Mouse (Mus musculus): ENCODE measurements around the gene H13. TPM values are rescaled to one million over a fixed set of nuclear protein-coding genes. Genes with fewer than 3 reads are reported as not detected.
A peak's percentile ranks its signal among the peaks of the same experiment; 100 is the strongest.

H13 gene
- polyA plus RNA-seq, 1 experiment from 2014 or later = 90.7 TPM

- WGBS = 55% methylated on average over 8 of the region's 8 CpGs
- H3K36me3 ChIP-seq (replicated peaks) = no peaks in the 10 kb centered on the region
- peaks cover 56% of the 10 kb centered on the region for H3K4me1 ChIP-seq
- H3K4me3 ChIP-seq = no peak overlapping the region
- H3K9me3 ChIP-seq = no peaks in the 10 kb centered on the region
- DNase-seq (ENCODE audit: extremely low spot score, low spot score) = no peak
- H3K27ac ChIP-seq = peak overlapping the region; percentile 79
- H3K27me3 ChIP-seq (ENCODE audit: poor library complexity, severe bottlenecking) = peaks cover 24% of the 10 kb centered on the region
Observed at GRCm38 (mm10) chr2:152729013-152729635, 59.9 kb downstream of the H13 start.

GRCm38 (mm10) chr2:152729636-152730020 lies 60.4 kb downstream of the H13 start:
- H3K4me3 ChIP-seq = no peak overlapping the region
- WGBS = 45% methylated on average over 7 of the region's 7 CpGs

DNA sequence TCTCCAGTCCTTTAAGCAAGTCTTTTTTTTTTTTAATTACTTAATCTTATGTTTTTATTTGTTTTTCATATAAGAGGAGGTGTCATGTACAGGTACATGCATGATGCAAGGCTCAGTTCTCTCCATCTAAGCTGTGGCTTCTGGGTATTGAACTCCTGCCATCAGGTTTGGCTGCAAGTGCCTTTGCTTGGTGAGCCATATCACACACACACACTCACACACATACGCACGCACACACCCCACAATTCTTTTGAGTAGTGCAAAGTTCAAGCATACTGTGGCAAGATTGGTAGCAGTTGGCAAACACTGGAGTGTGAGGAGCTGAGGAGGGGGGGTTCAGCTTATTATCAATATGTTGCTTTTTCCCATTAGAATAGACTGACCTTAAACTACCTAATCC lies 63.9 kb downstream of the H13 start:
- Histone ChIP-seq H3K4me1 (peaks cover 66% of the 10 kb centered on the region), H3K27ac (no peak overlapping the region), H3K9me3 (no peaks in the 10 kb centered on the region), H3K36me3 (replicated peaks) (no peaks in the 10 kb centered on the region), H3K27me3 (ENCODE audit: poor library complexity, severe bottlenecking) (peaks cover 18% of the 10 kb centered on the region), H3K4me3 (no peak overlapping the region)
- 89% methylated on average over 2 of the region's 2 CpGs for WGBS
- no peak for DNase-seq (ENCODE audit: extremely low spot score, low spot score)

More at GRCm38 (mm10) chr2:152729636-152730020, 60.4 kb downstream of the H13 start:
- no peak for DNase-seq (ENCODE audit: extremely low spot score, low spot score)
- Histone ChIP-seq H3K4me1 (peaks cover 56% of the 10 kb centered on the region), H3K27me3 (ENCODE audit: poor library complexity, severe bottlenecking) (peaks cover 20% of the 10 kb centered on the region), H3K36me3 (replicated peaks) (no peaks in the 10 kb centered on the region), H3K9me3 (no peaks in the 10 kb centered on the region), H3K27ac (peak overlapping the region; percentile 79)

DNA sequence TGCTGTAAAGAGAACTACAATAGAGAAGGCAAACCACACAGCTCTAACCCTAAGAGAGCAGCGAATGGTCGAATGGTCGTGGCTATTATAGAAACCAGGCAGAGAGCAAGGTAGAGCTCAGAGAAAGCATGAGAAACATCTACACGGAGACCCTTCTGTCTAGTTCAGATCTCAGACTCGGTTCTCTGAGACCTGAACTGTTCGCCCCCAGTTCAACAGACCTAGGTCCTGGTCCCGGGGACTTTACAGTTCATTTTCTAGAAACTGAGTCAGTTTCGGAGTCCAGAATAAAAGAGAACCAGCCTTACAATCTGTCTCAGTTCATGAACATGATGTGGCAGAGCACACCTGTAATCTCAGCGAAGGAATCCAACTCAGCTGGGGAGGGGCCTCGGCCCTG lies 65.2 kb downstream of the H13 start:
- Histone ChIP-seq H3K9me3 (no peaks in the 10 kb centered on the region), H3K4me1 (peaks cover 66% of the 10 kb centered on the region), H3K36me3 (replicated peaks) (no peaks in the 10 kb centered on the region), H3K27ac (peak overlapping the region; percentile 92), H3K4me3 (peak overlapping the region; percentile 75), H3K27me3 (ENCODE audit: poor library complexity, severe bottlenecking) (peaks cover 31% of the 10 kb centered on the region)
- 13% methylated on average over 10 of the region's 10 CpGs for WGBS
- DNase-seq (ENCODE audit: extremely low spot score, low spot score) = no peak

DNA sequence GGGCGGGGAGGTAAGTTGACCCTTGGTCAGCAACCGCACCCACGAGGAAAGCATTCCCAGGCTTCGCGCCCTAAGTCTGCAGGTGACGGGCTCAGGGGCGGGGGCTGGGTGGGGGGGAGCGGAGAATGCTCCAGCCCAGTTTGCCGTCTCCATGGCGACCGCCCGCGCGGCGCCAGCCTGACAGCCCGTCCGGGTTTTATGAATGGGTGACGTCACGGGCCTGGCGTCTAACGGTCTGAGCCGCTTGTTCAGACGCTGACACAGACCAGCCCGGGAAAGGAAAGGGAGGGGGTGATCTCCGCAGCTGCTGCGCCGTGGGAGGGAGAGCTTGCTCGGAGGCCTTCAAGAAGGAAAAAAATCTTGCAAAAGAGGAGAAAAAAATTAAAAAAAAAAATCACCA lies 65.7 kb downstream of the H13 start:
- WGBS = 0% methylated on average over 28 of the region's 28 CpGs
- H3K4me3 ChIP-seq = peak overlapping the region; percentile 75
- no peaks in the 10 kb centered on the region for H3K9me3 ChIP-seq
- H3K27me3 ChIP-seq (ENCODE audit: poor library complexity, severe bottlenecking) = peaks cover 35% of the 10 kb centered on the region
- no peaks in the 10 kb centered on the region for H3K36me3 ChIP-seq (replicated peaks)
- DNase-seq (ENCODE audit: extremely low spot score, low spot score) = peak; percentile 97
- H3K27ac ChIP-seq = peak overlapping the region; percentile 92
- H3K4me1 ChIP-seq = peaks cover 66% of the 10 kb centered on the region

- DNase-seq (ENCODE audit: extremely low spot score, low spot score) = peak; percentile 88
- Histone ChIP-seq H3K4me1 (peaks cover 69% of the 10 kb centered on the region), H3K27ac (peak within 1 kb of the TSS; percentile 92), H3K36me3 (replicated peaks) (no peaks in the 10 kb centered on the region), H3K9me3 (no peaks in the 10 kb centered on the region), H3K27me3 (ENCODE audit: poor library complexity, severe bottlenecking) (peaks cover 45% of the 10 kb centered on the region), H3K4me3 (peak within 1 kb of the TSS; percentile 75)
- under 1% methylated on average over 28 of the region's 28 CpGs for WGBS
Observed at GRCm38 (mm10) chr2:152736090-152736601, 66.9 kb downstream of the H13 start, which contains the start of gene Id1. Gene Id1, plus strand, starts transcription at chr2:152736251.

DNA sequence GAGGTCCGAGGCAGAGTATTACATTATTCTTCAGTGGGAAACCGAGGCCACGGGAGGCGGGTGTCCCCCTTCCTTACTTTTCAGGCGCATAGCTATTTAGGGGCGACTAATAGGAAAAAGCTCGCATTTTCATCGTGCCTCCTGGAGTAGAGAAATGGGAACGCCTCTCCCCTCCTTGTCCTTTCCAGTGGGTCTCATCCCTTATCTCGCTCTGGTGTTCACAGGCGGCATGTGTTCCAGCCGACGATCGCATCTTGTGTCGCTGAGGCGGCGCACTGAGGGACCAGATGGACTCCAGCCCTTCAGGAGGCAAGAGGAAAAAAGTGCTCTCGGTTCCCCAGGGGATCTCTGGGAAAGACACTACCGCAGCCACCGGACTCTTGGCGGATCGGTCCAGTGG lies 67.5 kb downstream of the H13 start:
- WGBS = under 1% methylated on average over 22 of the region's 22 CpGs
- H3K9me3 ChIP-seq = no peaks in the 10 kb centered on the region
- peak overlapping the region; percentile 75 for H3K4me3 ChIP-seq
- peaks cover 75% of the 10 kb centered on the region for H3K4me1 ChIP-seq
- peak; percentile 49 for DNase-seq (ENCODE audit: extremely low spot score, low spot score)
- peaks cover 50% of the 10 kb centered on the region for H3K27me3 ChIP-seq (ENCODE audit: poor library complexity, severe bottlenecking)
- no peaks in the 10 kb centered on the region for H3K36me3 ChIP-seq (replicated peaks)
- peak overlapping the region; percentile 92 for H3K27ac ChIP-seq

DNA sequence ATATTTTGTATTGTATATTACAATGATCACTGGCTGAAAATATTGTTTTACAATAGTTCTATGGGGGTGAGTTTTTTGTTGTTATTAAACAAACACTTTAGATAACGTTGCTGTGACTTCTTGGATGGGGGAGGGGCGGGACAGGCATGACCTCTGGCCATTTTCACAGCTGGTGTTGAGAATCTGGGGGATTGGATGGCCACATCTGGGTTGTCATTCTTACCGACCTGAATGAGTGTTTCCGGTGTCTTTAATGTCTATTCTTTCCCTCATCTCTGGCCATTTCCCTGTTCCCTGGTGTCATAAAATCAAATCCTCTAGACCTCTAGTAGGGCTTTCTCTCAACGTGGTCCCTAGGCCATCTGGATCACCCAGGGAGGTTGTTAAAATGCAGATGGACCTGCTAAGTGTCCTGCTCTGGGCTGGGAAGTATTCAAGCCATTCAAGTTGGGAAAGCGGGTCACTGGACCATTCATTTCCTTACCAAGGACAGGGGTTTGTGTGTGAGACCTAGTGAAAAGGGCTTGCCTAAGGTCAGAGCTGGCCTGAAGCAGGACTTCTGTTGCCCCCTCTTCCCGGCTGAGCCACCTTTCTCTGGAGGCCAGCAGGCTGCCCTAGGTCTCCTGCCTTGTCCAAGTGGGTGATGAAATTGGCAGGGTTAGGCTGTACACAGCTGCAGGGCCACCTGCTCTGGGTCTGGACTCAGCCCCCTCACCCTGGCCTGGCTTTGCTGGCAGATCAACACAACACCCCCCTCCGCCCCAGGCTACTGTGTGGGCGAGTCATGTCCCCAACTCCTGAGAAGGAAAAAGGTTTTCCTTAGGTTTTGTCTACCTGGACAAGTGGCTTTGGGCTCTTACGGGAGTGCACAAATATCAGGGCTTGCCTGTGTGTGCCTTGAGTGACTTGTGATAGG lies 68.3 kb downstream of the H13 start:
- H3K27me3 ChIP-seq (ENCODE audit: poor library complexity, severe bottlenecking) = peaks cover 50% of the 10 kb centered on the region
- 14% methylated on average over 10 of the region's 10 CpGs for WGBS
- H3K4me3 ChIP-seq = peak overlapping the region; percentile 75
- H3K27ac ChIP-seq = peak overlapping the region; percentile 92
- DNase-seq (ENCODE audit: extremely low spot score, low spot score) = peak; percentile 35
- H3K9me3 ChIP-seq = no peaks in the 10 kb centered on the region
- H3K36me3 ChIP-seq (replicated peaks) = no peaks in the 10 kb centered on the region
- peaks cover 83% of the 10 kb centered on the region for H3K4me1 ChIP-seq

GRCm38 (mm10) chr2:152738341-152738740 lies 69.1 kb downstream of the H13 start:
- Histone ChIP-seq H3K4me1 (peaks cover 83% of the 10 kb centered on the region), H3K27me3 (ENCODE audit: poor library complexity, severe bottlenecking) (peaks cover 50% of the 10 kb centered on the region), H3K36me3 (replicated peaks) (no peaks in the 10 kb centered on the region), H3K27ac (peak overlapping the region; percentile 92), H3K4me3 (peak overlapping the region; percentile 75), H3K9me3 (no peaks in the 10 kb centered on the region)
- no peak for DNase-seq (ENCODE audit: extremely low spot score, low spot score)
- WGBS = 55% methylated on average over 2 of the region's 2 CpGs

DNA sequence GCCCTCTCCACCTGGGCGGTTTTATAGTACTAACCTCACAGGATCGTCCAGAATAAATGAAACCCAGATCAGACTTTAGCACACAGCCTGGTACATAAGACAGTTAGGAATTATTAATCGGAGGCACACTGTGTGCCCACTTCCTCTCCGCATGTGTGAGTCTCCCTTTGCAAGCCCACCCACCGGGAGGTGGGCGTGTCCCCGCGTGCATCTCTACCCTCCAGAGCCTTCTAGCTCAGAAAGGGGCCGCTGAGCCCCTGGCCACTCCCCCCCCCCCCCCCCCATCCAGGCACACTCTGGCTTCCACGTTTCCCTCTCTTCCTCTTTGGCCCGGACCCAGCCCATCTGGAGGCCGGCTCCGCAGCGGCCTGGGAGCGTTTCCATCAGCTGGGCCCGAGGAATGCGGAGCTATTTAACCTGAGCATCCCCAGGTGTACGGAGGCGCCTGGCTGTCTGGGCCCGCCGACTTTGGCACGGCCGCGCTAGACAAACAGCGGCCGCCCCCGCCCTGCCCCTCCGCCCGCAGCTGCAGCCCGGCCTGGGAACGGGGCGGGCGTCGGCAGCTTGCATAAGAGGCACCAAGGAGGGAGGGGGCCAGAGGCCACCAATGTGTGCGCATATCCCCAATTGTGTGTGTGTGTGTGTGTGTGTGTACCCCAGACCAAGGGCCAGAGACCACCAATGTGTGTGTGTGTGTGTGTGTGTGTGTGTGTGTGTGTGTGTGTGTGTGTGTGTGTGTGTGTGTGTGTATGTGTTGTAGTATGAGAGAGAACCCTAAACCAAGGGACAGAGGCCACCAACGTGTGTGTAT lies 70.0 kb downstream of the H13 start:
- 1% methylated on average over 34 of the region's 36 CpGs for WGBS
- H3K4me1 ChIP-seq = peaks cover 80% of the 10 kb centered on the region
- no peaks in the 10 kb centered on the region for H3K9me3 ChIP-seq
- peak overlapping the region; percentile 75 for H3K4me3 ChIP-seq
- H3K27me3 ChIP-seq (ENCODE audit: poor library complexity, severe bottlenecking) = peaks cover 47% of the 10 kb centered on the region
- peak overlapping the region; percentile 92 for H3K27ac ChIP-seq
- no peaks in the 10 kb centered on the region for H3K36me3 ChIP-seq (replicated peaks)
- peak; percentile 70 for DNase-seq (ENCODE audit: extremely low spot score, low spot score)

GRCm38 (mm10) chr2:152739842-152740260 lies 70.6 kb downstream of the H13 start:
- no peak for DNase-seq (ENCODE audit: extremely low spot score, low spot score)
- peaks cover 74% of the 10 kb centered on the region for H3K4me1 ChIP-seq

DNA sequence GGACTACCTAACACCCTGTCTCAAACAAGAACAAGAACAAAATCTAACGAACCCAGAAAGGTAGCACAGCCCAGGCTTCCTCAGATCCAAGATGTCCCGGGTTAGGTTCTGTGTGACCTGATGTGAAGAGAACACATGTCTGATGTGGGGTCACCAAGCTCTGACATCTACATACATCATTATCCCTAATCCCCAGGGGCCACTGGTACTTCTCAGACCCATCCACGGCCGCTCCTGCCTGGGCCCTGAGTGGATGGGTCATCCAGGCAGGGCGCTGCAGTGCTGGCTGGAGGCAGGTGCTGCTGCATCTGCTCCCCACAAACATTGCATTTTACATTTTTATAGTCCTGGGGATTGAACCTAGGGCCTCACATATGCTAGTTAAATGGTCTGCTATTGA lies 71.2 kb downstream of the H13 start:
- 78% methylated on average over 5 of the region's 5 CpGs for WGBS
- H3K4me1 ChIP-seq = peaks cover 67% of the 10 kb centered on the region
- peak overlapping the region; percentile 92; the same call in 1 of the 2 replicates for H3K27ac ChIP-seq

More at GRCm38 (mm10) chr2:152739842-152740260, 70.6 kb downstream of the H13 start:
- Histone ChIP-seq H3K27ac (peak overlapping the region; percentile 92), H3K36me3 (replicated peaks) (no peaks in the 10 kb centered on the region), H3K4me3 (peak overlapping the region; percentile 75), H3K27me3 (ENCODE audit: poor library complexity, severe bottlenecking) (peaks cover 46% of the 10 kb centered on the region), H3K9me3 (no peaks in the 10 kb centered on the region)
- WGBS = 32% methylated on average over 3 of the region's 3 CpGs

More for the DNA sequence above, 71.2 kb downstream of the H13 start:
- no peaks in the 10 kb centered on the region for H3K9me3 ChIP-seq
- H3K36me3 ChIP-seq (replicated peaks) = no peaks in the 10 kb centered on the region
- peaks cover 46% of the 10 kb centered on the region for H3K27me3 ChIP-seq (ENCODE audit: poor library complexity, severe bottlenecking)
- H3K4me3 ChIP-seq = no peak overlapping the region
- DNase-seq (ENCODE audit: extremely low spot score, low spot score) = no peak

Data from forebrain, embryonic 10.5 days (tissue).